Mouse (Mus musculus): ENCODE results near the gene Satb1. TPM values are rescaled to one million over a fixed set of nuclear protein-coding genes. Genes with fewer than 3 reads are reported as not detected.

Satb1 gene
- total RNA-seq, 1 experiment from 2014 or later, result 21.2 TPM

GRCm38 (mm10) chr17:51826461-51826860 is 6.6 kb downstream of the Satb1 start:
- no peak for DNase-seq

DNA sequence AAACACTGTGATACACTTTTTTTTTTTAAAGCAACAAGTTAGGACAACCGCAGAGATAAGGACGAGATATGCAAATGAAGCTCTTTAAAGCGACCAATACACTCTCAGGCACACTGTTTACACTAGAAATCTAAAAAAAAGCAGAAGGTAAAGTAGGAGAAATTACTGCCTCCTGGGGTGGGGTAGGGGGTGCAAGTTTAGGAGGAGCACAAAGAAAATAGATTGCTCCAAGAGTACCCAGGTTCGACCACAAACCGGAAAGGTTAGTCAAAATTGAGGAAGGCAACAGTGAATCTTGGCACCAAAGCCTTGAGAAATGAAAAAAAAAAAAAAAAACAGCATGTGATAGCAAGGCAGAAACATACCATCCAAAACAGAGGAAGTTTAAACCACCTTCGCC is 18.8 kb downstream of the Satb1 start:
- no peak for DNase-seq

- DNase-seq, result no peak
Measured at GRCm38 (mm10) chr17:51813784-51814120, 19.3 kb downstream of the Satb1 start.

DNA sequence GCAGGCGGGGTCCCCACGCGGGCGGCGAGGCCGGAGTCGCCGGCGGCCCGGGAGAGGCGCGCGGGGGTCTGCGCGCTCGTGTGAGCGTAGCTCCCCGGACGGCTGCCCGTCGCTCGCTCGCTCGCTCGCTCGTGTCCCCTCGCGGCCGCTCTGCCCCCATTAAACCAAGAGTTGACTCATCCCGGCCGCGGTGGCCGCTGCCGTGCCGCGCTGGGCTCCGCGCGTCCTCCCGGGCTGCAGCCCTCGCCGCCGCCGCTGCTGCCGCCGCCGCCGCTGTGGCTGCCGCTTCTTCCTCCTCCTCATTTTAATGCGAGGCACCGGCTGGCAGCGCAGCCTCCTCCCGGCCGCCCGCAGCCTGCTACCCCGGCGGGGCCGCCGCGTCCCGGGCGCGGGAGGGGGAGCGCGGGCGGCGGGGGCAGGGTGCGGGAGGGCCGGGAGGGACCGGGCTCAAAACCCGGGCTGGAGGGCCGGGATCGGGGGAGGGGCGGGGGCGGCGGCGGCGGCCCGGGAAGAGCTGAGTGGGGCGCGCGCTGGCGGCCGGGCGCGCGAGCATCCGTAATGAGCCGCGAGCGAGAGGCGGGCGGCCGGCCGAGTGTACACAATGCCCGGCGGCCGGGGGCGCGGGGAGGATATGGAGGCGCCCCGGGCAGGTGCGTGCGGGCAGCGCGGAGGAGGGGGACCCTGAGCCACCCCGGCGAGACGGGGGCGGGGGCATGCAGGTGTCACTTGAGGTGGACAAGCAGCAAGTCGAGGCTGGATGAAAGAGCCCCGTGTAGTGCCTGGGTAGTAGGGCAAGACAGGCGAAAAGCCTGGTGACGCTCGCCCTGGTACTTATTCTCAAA is 19.9 kb downstream of the Satb1 start:
- DNase-seq, result peak; percentile 84

- peak; percentile 59 for DNase-seq
Measured at GRCm38 (mm10) chr17:51812261-51812941, 20.7 kb downstream of the Satb1 start.

DNA sequence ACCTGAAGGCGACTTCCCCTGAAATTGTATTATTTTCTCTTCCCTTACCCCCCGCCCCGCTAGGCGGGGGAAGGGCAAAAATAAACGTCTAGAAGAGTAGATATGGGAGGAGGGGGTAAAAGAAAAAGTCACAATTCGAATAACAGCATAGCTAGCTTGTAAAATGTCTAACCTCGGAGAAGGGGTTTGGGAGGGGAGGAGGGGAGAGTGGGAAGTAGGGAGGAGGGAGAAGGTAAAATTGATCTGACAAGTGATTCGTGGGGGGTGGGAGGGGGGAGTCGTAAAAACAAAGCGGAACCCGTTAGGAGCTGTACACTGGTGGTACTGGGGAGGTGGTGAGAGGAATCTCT is 21.2 kb downstream of the Satb1 start:
- no peak for DNase-seq

GRCm38 (mm10) chr17:51811086-51811868 is 21.8 kb downstream of the Satb1 start:
- peak; percentile 65 for DNase-seq

- no peak for DNase-seq
Measured at GRCm38 (mm10) chr17:51807429-51807828, 25.7 kb downstream of the Satb1 start.

- no peak for DNase-seq
Measured at GRCm38 (mm10) chr17:51806124-51806960, 26.7 kb downstream of the Satb1 start.

DNA sequence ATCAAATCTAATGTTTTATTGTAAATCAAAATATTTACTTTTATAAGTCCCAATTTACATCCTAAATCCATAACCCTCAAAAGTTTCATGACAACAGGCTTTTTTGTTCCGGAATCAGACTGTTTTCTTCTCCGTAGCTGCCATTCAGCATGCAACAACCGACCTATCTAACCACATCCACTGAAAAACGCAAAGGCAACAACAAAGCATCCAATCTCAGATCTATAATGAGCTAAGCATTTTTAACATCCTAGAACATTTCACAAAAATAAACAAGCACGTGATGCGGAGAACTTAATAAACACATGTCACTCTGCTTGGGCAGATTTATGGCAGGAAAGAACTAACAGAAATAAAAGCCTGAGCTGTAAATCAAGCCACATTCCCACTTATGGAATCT is 32.9 kb downstream of the Satb1 start:
- DNase-seq, result no peak

DNA sequence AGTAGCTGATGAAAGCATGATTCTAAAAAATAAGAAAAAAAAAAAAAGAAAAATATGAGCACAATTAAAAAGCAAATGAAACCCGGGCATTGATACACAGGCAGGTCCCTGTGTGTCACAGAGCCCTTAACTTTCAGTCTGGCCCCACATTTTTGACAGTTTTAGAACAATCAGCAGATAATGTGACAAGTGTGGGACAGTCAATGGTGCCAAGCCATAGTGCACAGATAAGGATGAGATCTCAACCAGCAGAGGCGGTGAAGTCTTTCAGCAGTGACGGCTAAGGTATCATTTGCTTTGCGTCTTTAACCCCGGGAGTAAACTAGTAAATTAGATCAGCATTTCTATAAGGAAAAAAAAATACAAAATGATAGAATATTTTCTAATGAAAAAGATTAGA is 36.6 kb downstream of the Satb1 start:
- no peak for DNase-seq

GRCm38 (mm10) chr17:51791226-51791625 is 41.9 kb downstream of the Satb1 start:
- no peak for DNase-seq

GRCm38 (mm10) chr17:51790387-51791060 is 42.6 kb downstream of the Satb1 start:
- no peak for DNase-seq

- no peak for DNase-seq
Measured at GRCm38 (mm10) chr17:51789777-51790176, 43.3 kb downstream of the Satb1 start.

DNA sequence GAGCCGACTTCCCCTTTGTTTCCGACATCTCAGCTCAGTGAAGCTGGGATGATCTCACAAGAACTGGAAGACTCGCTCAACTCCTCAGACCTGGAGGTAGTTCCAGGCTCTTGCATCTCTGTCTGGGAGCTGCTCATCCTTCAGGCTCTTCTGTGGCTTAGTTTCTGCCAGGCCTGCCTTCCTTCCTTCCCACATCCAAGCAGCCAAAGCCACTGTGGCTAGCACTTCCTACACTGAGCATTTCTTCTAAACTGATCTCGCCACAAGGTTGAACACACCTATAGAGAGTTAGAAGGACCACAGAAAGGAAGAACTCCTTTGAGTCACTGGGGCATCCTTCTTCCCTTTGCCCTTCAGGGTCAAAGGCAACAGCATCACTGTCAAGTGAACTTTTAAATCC is 44.0 kb downstream of the Satb1 start:
- no peak for DNase-seq

GRCm38 (mm10) chr17:51787955-51788354 is 45.1 kb downstream of the Satb1 start:
- DNase-seq, result no peak

DNA sequence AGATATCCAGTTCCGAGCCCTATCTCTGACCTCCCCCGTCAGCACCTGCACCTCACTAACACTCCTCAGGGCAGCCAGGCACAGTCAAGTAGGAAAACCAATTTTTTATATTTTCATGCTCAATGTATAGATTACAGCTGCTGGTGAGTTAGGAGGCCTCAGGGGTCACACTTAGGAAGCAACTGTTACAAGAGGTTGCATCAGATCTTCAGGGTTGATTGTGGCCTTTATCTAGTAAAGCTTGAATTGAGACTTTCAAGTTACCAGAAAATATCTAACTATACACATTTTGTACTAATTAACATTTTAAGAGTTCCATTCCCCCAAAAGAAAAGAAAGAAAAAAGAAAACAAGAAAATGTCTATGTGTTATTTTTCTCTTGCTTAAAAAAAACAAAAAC is 47.0 kb downstream of the Satb1 start:
- DNase-seq, result no peak

DNA sequence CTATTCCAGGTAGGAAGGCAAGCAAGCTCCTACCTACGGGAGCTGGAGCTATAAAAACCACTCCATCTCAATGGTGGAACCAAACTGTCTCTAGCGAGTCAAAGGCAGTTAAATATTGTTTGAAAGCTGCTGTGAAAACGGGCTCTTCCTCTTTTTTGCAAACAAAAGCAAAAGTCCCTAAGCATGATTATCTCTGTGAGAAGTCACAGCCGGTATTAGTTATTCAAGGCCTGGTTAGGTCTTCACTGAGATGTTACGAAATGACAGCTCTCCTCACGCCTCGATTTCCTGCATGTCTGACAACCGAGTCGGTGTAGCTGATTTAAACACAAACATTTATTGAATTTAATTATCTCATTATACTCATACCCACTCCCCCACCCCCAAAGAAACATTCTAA is 48.2 kb downstream of the Satb1 start:
- DNase-seq, result no peak

- DNase-seq, result no peak
Measured at GRCm38 (mm10) chr17:51783591-51784279, 49.4 kb downstream of the Satb1 start.

DNA sequence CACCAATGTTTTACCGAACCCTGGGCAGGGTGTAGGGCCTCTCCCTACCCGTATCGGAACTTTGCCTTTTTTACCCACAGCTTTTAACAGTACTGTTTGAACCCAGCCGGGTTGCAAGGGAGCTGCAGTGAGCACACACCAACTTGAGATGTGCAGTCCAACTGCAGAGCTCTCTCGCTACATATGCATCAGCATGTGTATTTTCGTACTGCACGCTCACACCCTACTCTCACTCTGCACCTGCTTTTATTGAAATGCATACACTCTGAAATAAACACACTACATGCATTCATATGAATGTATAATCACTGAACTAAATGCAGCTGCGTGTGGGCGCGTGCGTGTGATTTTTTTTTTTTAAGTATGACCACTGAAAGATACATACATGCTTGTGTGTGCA is 53.1 kb downstream of the Satb1 start:
- no peak for DNase-seq

GRCm38 (mm10) chr17:51778961-51779360 is 54.1 kb downstream of the Satb1 start:
- no peak for DNase-seq
